Mouse (Mus musculus) common myeloid progenitor, adult 5-6 weeks (primary cell): ENCODE measurements at regions not wholly inside any gene's neighbourhood (a gene's known extent, or its start where the extent isn't known, plus 50 kb on each side); places are given as distances from the start of the nearest gene placed in this dataset.

Experiments used
- ATAC-seq: replicated peaks from 2 replicates; pipeline ENCODE4 v1.8.0; 2016; ENCODE audit warnings: low read depth, mild to moderate bottlenecking, moderate TSS enrichment, inconsistent platforms; ENCODE audit not compliant: poor library complexity, severe bottlenecking

GRCm38 (mm10) chr15:93986631-93987429, 391.1 kb upstream of the Prickle1 start:
- ATAC-seq, result no peak

- ATAC-seq, result no peak
These were observed 386.4 kb upstream of the Prickle1 start for GRCm38 (mm10) chr15:93982091-93982490.

DNA sequence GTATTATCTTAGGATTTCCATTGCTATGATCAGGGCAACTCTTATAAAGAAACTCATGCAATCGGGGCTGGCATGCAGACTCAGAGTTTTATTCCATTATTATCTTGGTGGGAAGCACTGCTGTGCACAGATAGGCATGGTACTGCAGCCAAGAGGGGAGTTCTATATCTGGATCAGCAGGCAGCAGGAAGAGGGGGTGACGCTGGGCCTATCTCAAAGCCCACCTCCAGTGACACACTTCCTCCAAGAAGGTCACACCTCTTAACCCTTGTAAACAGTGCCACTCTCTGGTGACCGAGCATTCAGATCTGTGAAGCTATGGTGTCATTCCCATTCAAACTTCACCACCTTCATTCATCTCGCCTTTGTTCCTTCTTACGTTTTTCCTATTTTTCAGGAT, 381.8 kb upstream of the Prickle1 start:
- ATAC-seq, result peak; percentile 88

- no peak for ATAC-seq
These were observed 379.0 kb upstream of the Prickle1 start for GRCm38 (mm10) chr15:93974727-93975126.

GRCm38 (mm10) chr15:93972979-93973378, 377.3 kb upstream of the Prickle1 start:
- no peak for ATAC-seq

GRCm38 (mm10) chr15:93961950-93962349, 366.3 kb upstream of the Prickle1 start:
- peak; percentile 36; the same call in 1 of the 2 replicates for ATAC-seq

DNA sequence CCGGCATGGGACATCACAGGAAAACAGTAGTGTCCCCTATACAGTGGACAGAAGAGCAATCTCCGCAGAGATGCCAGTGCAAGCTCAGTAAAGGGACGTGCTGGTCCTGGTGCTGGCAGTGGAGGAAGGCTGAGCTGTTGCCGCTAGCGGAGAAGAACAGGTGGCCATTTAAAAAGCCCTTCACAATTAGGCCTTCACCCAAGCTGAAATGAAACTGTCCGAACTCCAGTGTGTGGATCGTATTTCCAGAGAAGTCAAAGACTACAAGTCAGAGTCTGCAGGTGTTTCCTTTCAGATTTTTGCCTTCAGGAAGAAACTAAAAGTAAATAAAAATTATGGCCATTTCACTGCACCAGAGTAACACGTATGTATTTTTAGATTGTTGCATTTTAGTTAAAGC, 364.2 kb upstream of the Prickle1 start:
- ATAC-seq, result 0 out of 2 replicates have a peak, but pooled peaks have one; percentile 22

- ATAC-seq, result no peak
These were observed 362.4 kb upstream of the Prickle1 start for GRCm38 (mm10) chr15:93958086-93958485.

DNA sequence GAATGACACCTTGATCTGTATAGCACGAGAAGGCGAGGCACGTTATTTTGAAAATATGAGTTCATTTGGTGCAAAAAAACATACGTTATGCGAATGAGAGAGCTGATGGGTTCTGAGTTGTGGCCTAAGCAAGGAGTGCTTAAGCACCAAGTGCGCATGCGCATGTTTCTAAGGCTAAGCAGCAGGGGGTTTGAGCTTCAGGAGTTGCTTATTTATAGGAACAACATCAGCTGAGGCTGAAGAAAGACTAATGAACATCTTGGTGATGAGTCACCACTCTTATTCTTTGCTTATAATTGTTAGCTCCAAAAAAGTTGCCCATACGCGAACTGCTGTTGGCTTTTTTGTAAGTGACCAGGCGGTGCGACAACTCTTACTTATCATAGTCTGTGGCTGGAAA, 361.1 kb upstream of the Prickle1 start:
- ATAC-seq, result no peak

DNA sequence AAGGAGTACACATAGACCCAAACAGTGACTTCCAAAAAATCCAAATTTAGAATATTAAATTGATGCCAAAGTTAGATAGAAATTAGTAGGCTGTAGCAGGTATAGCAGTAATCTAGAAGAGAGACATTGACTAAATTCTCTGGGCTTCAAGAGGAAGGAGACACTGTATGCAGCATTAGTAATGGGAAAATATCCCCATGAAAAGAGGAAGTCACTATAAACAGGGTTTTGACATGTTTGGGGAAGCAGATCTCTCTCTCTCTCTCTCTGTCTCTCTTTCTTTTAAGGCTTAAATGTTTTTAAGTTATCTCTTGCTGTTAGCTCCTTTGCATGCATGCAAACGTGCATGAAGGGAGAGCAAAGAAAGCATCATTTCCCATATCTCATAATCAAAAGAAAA, 357.9 kb upstream of the Prickle1 start:
- peak; percentile 89 for ATAC-seq

DNA sequence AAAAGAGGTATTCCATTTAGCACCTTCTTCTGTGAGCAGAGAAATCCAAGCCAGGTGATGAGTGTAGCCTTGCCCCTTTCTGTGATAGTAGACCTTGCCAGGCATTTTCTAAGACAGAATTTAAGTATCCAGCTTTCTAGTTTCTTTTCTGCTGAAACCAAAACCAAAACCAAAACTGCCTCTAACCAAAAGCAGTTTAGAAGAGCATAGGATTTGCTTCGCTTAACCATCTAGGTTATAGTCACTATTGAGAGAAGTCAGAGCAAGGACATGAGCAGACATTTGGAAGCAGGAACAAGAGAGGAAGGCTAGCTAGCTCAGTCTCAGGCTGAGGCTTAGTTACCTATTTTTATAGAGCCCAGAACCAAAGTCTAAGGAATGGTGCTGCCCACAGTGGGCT, 354.8 kb upstream of the Prickle1 start:
- ATAC-seq, result no peak

GRCm38 (mm10) chr15:93948902-93949301, 353.2 kb upstream of the Prickle1 start:
- no peak for ATAC-seq

DNA sequence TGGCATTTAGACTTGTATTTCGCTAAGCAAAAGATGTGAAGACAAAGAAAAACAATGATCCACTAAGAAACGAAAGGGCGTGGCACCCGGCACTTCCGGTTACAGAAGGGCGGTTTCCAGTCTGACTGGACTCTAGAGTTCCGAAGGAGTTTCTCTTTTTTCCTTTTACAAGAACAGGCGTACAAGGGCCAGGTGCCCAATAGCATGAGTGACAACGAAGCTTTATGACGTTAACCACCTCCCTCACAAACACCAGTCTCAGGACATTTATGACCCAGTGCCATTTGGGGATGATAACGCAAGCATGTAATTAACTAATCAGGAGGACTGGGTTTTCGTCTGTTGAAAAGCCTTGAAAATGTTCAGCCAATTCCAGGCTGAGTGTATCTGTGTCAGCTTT, 347.9 kb upstream of the Prickle1 start:
- ATAC-seq, result no peak

DNA sequence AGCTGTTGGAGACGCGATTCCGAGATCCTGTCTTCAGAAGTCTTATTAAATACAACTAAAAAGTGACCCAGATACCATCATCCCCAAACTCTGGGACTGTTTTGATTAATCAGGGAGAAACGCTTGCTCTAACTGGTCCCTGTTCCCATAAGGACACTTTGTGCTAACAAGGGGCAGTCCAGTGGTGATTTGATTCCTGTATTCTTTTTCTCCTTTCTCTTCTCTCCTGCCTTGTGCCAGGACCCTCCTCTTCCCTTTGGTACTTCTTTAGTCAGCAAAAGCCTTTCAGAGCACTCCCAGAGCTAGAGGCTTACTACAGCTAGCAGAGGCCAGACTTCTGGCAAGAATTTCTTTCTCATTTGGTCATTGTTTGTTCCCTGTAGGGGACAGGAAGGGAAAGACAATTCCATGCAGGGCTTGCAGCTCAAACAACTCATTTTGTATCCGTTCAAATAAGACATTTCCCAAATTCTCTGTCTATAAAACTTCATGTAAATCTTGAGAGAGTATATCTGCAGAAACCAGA, 337.3 kb upstream of the Prickle1 start:
- no peak for ATAC-seq

GRCm38 (mm10) chr15:93926842-93927241, 331.2 kb upstream of the Prickle1 start:
- ATAC-seq, result no peak

GRCm38 (mm10) chr15:93926262-93926661, 330.6 kb upstream of the Prickle1 start:
- ATAC-seq, result no peak

DNA sequence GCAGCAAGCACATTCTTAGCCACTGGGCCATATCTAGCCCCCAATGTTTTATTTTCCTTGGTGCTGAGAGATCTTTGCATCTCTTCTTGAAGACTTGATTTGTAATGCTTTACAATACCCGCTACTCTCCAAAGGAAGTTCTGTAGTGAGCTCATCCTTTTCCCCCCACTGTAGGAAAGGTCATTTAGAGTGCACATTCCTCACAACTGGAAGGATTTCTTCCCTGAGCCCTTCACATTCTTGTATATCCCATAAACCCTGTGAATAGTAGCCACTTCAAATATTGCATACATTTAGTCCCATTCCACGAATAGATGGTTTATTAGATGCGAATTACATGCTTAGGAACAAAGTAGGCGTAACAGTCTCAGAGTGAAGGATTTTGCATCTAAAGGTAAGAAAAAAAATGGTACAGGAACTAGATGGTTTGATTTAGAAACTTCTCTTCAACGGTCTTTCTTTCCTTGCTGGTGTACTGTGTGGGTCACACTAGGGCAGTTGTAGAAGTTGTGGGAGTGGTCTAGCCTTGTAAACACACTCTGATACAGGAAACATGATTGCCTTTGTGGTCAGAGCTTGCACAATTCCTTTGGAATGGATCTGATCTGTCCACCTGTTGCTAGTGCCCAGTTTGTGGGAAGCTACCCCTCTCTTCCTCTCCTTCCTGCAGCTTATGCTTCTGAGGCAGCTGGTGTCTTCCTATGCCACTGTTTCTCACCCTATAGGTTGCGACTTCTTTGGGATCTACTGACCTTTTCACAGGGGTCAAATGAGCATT, 326.0 kb upstream of the Prickle1 start:
- ATAC-seq, result peak; percentile 60

DNA sequence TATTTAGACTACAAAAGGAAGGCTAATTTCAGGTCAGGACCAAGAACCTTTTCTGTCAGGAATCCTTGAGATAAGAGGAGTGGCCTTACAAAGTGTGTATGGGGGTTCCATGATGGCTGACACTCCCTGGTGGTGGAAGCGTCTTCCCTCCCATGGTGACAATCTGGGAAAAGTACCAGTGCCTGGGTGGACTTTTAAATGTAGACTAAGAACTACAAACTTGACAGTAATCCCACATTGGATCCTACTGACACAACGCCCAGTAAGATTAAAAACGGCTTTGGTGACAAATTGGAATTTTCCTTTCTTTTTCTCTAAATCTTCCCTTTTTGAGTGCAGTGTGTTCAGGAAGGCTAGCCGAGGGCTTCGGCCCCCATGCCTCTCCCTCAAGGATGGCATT, 325.3 kb upstream of the Prickle1 start:
- ATAC-seq, result no peak

- no peak for ATAC-seq
These were observed 323.9 kb upstream of the Prickle1 start for GRCm38 (mm10) chr15:93919577-93919976.

DNA sequence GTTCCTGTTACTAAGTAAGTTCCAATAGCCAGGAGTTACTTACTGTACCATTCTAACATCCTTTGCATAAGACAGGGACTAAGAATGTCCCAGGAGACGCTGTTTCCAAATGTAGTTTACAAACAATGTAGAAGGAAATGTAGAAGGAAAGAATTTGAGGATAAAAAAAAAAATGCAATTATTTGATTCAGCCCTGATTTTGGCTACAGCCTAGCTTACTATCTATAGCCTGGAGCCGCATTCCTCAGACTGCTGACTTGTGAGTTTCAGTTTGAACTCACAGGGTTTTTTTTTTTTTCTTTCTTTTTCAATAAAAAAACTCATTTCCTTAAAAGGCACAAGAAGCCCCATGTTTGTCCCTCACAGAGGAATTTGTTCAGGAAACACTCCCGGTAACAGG, 321.2 kb upstream of the Prickle1 start:
- ATAC-seq, result no peak

- ATAC-seq, result peak; percentile 92
These were observed 317.8 kb upstream of the Prickle1 start for GRCm38 (mm10) chr15:93913462-93913861.
